Mouse (Mus musculus): ENCODE results near the gene Dusp12. TPM values are rescaled to one million over a fixed set of nuclear protein-coding genes. Genes with fewer than 3 reads are reported as not detected.
A peak's percentile ranks its signal among the peaks of the same experiment; 100 is the strongest.

The Dusp12 gene
- polyA plus RNA-seq (2012; fragmentation: generic; extraction: Trizol): 39.9 TPM
- long read RNA-seq, experiment 1, transcript Dusp12-204 (6 exons, 911 nt): minor isoform, 11 of 45 reads
- long read RNA-seq, experiment 1, transcript Dusp12-201 (6 exons, 1,374 nt): major isoform, 29 of 45 reads
- long read RNA-seq, experiment 1, partial matches to known transcripts: 2 of 45 reads
- long read RNA-seq, experiment 1, other reads (novel, unspliced or antisense): 2 of 45 reads
- long read RNA-seq, experiment 2, transcript Dusp12-204 (6 exons, 911 nt): minor isoform, 24 of 81 reads
- long read RNA-seq, experiment 2, transcript Dusp12-201 (6 exons, 1,374 nt): major isoform, 50 of 81 reads
- long read RNA-seq, experiment 2, partial matches to known transcripts: 1 of 81 reads
- long read RNA-seq, experiment 2, other reads (novel, unspliced or antisense): 5 of 81 reads

- H3K27me3 ChIP-seq (ENCODE audit: control insufficient read depth, insufficient read depth, insufficient read length): no peaks in the 10 kb centered on the region
- H3K79me3 ChIP-seq (ENCODE audit: low read depth): peaks cover 11% of the 10 kb centered on the region
- H3ac ChIP-seq (ENCODE audit: control insufficient read depth, insufficient read length, low read depth): peak within 1 kb of the TSS; percentile 97
- H3K4me3 ChIP-seq (ENCODE audit: insufficient read depth, poor library complexity, severe bottlenecking): peak within 1 kb of the TSS; percentile 76
- TF ChIP-seq CTCF (IDR thresholded peaks at IDR 0.05; ENCODE audit: control insufficient read depth, insufficient read depth, insufficient read length) (peak; percentile 86), MAX (IDR thresholded peaks at IDR 0.05) (peak; percentile 85), MYOG (IDR thresholded peaks at IDR 0.05; ENCODE audit: control insufficient read depth, extremely low read depth, insufficient read length) (no peak), CEBPB (IDR thresholded peaks at IDR 0.05; ENCODE audit: low read depth) (no peak), FOSL1 (IDR thresholded peaks at IDR 0.05; ENCODE audit: insufficient read depth, low read length, poor library complexity, severe bottlenecking) (no peak), USF1 (IDR thresholded peaks at IDR 0.05; ENCODE audit: low read depth) (peak; percentile 16), MYOD1 (IDR thresholded peaks at IDR 0.05; ENCODE audit: control insufficient read depth, insufficient read length, low read depth) (no peak)
- H3K79me2 ChIP-seq (ENCODE audit: control insufficient read depth, insufficient read depth): peaks cover 31% of the 10 kb centered on the region
- H3K36me3 ChIP-seq (ENCODE audit: control insufficient read depth, insufficient read depth): peaks cover 8% of the 10 kb centered on the region
These were observed at the start of gene Dusp12, which contains the start of gene Gm26620 for GRCm38 (mm10) chr1:170884978-170885561. TSS of gene Dusp12 (minus strand) at chr1:170885540. TSS of gene Gm26620 (plus strand) at chr1:170885065.

GRCm38 (mm10) chr1:170934383-170934782 is 49.0 kb upstream of the Dusp12 start:
- H3K79me3 ChIP-seq (ENCODE audit: low read depth): no peaks in the 10 kb centered on the region
- no peaks in the 10 kb centered on the region for H3K79me2 ChIP-seq (ENCODE audit: control insufficient read depth, insufficient read depth)
- no peak overlapping the region for H3ac ChIP-seq (ENCODE audit: control insufficient read depth, insufficient read length, low read depth)
- no peak overlapping the region for H3K4me3 ChIP-seq (ENCODE audit: insufficient read depth, poor library complexity, severe bottlenecking)
- no peaks in the 10 kb centered on the region for H3K27me3 ChIP-seq (ENCODE audit: control insufficient read depth, insufficient read depth, insufficient read length)
- TF ChIP-seq MAX (IDR thresholded peaks at IDR 0.05): no peak
- TF ChIP-seq CTCF (IDR thresholded peaks at IDR 0.05; ENCODE audit: control insufficient read depth, insufficient read depth, insufficient read length): no peak
- TF ChIP-seq USF1 (IDR thresholded peaks at IDR 0.05; ENCODE audit: low read depth): no peak
- TF ChIP-seq FOSL1 (IDR thresholded peaks at IDR 0.05; ENCODE audit: insufficient read depth, low read length, poor library complexity, severe bottlenecking): no peak
- TF ChIP-seq MYOD1 (IDR thresholded peaks at IDR 0.05; ENCODE audit: control insufficient read depth, insufficient read length, low read depth): no peak
- no peak for TF ChIP-seq CEBPB (IDR thresholded peaks at IDR 0.05; ENCODE audit: low read depth)
- no peak for TF ChIP-seq MYOG (IDR thresholded peaks at IDR 0.05; ENCODE audit: control insufficient read depth, extremely low read depth, insufficient read length)
- no peaks in the 10 kb centered on the region for H3K36me3 ChIP-seq (ENCODE audit: control insufficient read depth, insufficient read depth)

GRCm38 (mm10) chr1:170933940-170934339 is 48.6 kb upstream of the Dusp12 start:
- no peak overlapping the region for H3K4me3 ChIP-seq (ENCODE audit: insufficient read depth, poor library complexity, severe bottlenecking)
- no peak overlapping the region for H3ac ChIP-seq (ENCODE audit: control insufficient read depth, insufficient read length, low read depth)
- H3K36me3 ChIP-seq (ENCODE audit: control insufficient read depth, insufficient read depth): no peaks in the 10 kb centered on the region
- no peaks in the 10 kb centered on the region for H3K27me3 ChIP-seq (ENCODE audit: control insufficient read depth, insufficient read depth, insufficient read length)
- H3K79me2 ChIP-seq (ENCODE audit: control insufficient read depth, insufficient read depth): no peaks in the 10 kb centered on the region
- no peaks in the 10 kb centered on the region for H3K79me3 ChIP-seq (ENCODE audit: low read depth)
- TF ChIP-seq CTCF (IDR thresholded peaks at IDR 0.05; ENCODE audit: control insufficient read depth, insufficient read depth, insufficient read length): no peak

- Histone ChIP-seq H3K36me3 (ENCODE audit: control insufficient read depth, insufficient read depth) (no peaks in the 10 kb centered on the region), H3K79me3 (ENCODE audit: low read depth) (no peaks in the 10 kb centered on the region), H3ac (ENCODE audit: control insufficient read depth, insufficient read length, low read depth) (no peak overlapping the region), H3K79me2 (ENCODE audit: control insufficient read depth, insufficient read depth) (no peaks in the 10 kb centered on the region), H3K4me3 (ENCODE audit: insufficient read depth, poor library complexity, severe bottlenecking) (no peak overlapping the region), H3K27me3 (ENCODE audit: control insufficient read depth, insufficient read depth, insufficient read length) (no peaks in the 10 kb centered on the region)
- TF ChIP-seq CEBPB (IDR thresholded peaks at IDR 0.05; ENCODE audit: low read depth) (no peak), MYOG (IDR thresholded peaks at IDR 0.05; ENCODE audit: control insufficient read depth, extremely low read depth, insufficient read length) (no peak), MAX (IDR thresholded peaks at IDR 0.05) (no peak), MYOD1 (IDR thresholded peaks at IDR 0.05; ENCODE audit: control insufficient read depth, insufficient read length, low read depth) (no peak), CTCF (IDR thresholded peaks at IDR 0.05; ENCODE audit: control insufficient read depth, insufficient read depth, insufficient read length) (no peak), USF1 (IDR thresholded peaks at IDR 0.05; ENCODE audit: low read depth) (no peak), FOSL1 (IDR thresholded peaks at IDR 0.05; ENCODE audit: insufficient read depth, low read length, poor library complexity, severe bottlenecking) (no peak)
These were observed 48.1 kb upstream of the Dusp12 start for GRCm38 (mm10) chr1:170933386-170933920.

- no peak for TF ChIP-seq CEBPB (IDR thresholded peaks at IDR 0.05; ENCODE audit: low read depth)
- no peak for TF ChIP-seq USF1 (IDR thresholded peaks at IDR 0.05; ENCODE audit: low read depth)
- no peak for TF ChIP-seq CTCF (IDR thresholded peaks at IDR 0.05; ENCODE audit: control insufficient read depth, insufficient read depth, insufficient read length)
- TF ChIP-seq MYOD1 (IDR thresholded peaks at IDR 0.05; ENCODE audit: control insufficient read depth, insufficient read length, low read depth): no peak
- no peak for TF ChIP-seq MAX (IDR thresholded peaks at IDR 0.05)
- no peak for TF ChIP-seq MYOG (IDR thresholded peaks at IDR 0.05; ENCODE audit: control insufficient read depth, extremely low read depth, insufficient read length)
- no peak for TF ChIP-seq FOSL1 (IDR thresholded peaks at IDR 0.05; ENCODE audit: insufficient read depth, low read length, poor library complexity, severe bottlenecking)
These were observed 46.7 kb upstream of the Dusp12 start for GRCm38 (mm10) chr1:170932043-170932442.

More at GRCm38 (mm10) chr1:170932043-170932442, 46.7 kb upstream of the Dusp12 start:
- no peaks in the 10 kb centered on the region for H3K79me3 ChIP-seq (ENCODE audit: low read depth)
- H3K36me3 ChIP-seq (ENCODE audit: control insufficient read depth, insufficient read depth): no peaks in the 10 kb centered on the region
- H3K4me3 ChIP-seq (ENCODE audit: insufficient read depth, poor library complexity, severe bottlenecking): no peak overlapping the region
- H3ac ChIP-seq (ENCODE audit: control insufficient read depth, insufficient read length, low read depth): no peak overlapping the region
- H3K79me2 ChIP-seq (ENCODE audit: control insufficient read depth, insufficient read depth): no peaks in the 10 kb centered on the region
- no peaks in the 10 kb centered on the region for H3K27me3 ChIP-seq (ENCODE audit: control insufficient read depth, insufficient read depth, insufficient read length)

All from C2C12 (cell line).